In genomic region chr7:30322865-30323264, GRCm38 (mm10) we compare ENCODE assay signal across 8 mouse cellular contexts. TPM values are rescaled to one million over a fixed set of nuclear protein-coding genes. Genes with fewer than 3 reads are reported as not detected.
DNase-seq lines count a peak whose midpoint lies in the region; ATAC-seq and TF ChIP-seq lines count a peak whose summit lies in the region.

No protein-coding gene starts in this region.

- intact Hi-C loops in heart, postnatal 10 days (cut with DNase I): no loop called here

- TF ChIP-seq RAD21 in CH12.LX (IDR thresholded peaks at IDR 0.05; ENCODE audit: low read depth, low read length): no peak

- in situ Hi-C loops in CH12.LX (cut with MboI; ENCODE audit: low pct_ligation_motif_present, low pct_unique_long_range_greater_than_20kb, low sequenced_read_pairs): no loop called here

- H3K9ac ChIP-seq in heart, embryonic 15.5 days: peak overlapping the region; percentile 30
- peak overlapping the region; percentile 89 for H3K9ac ChIP-seq in CH12.LX (ENCODE audit: insufficient read depth, low read depth)
- H3K9ac ChIP-seq in forebrain, embryonic 14.5 days (ENCODE audit: low read length): peak overlapping the region; percentile 57

- no peak for TF ChIP-seq CTCF in CH12.LX (conservative IDR thresholded peaks at IDR 0.05 in 1 of 2, IDR thresholded peaks at IDR 0.05 in 1 of 2; ENCODE audit: low read depth in 2 of 2, low read length in 2 of 2)

- no peaks in the 10 kb centered on the region for H3K9me3 ChIP-seq in heart, embryonic 15.5 days (replicated peaks)
- peaks cover 11% of the 10 kb centered on the region for H3K9me3 ChIP-seq in CH12.LX (replicated peaks; ENCODE audit: low read length)
- no peaks in the 10 kb centered on the region for H3K9me3 ChIP-seq in forebrain, embryonic 14.5 days (replicated peaks; ENCODE audit: control insufficient read depth, low read length)

- dilution Hi-C loops in CH12.LX (cut with MboI; ENCODE audit: extremely low pct_ligation_motif_present, extremely low pct_unique_long_range_greater_than_20kb, low sequenced_read_pairs): no loop called here

- H3K4me3 ChIP-seq in heart, embryonic 15.5 days: peak overlapping the region; percentile 82
- H3K4me3 ChIP-seq in CH12.LX (replicated peaks in 1 of 3; ENCODE audit: low read depth in 2 of 3, low read length in 2 of 3, poor library complexity in 1 of 3) (peak overlapping the region; percentile 62 to 91 (median 64)), macrophage (ENCODE audit: inconsistent target) (peak overlapping the region; percentile 42)
- peak overlapping the region; percentile 87 for H3K4me3 ChIP-seq in forebrain, embryonic 14.5 days (ENCODE audit: low read depth, low read length)

- no peaks in the 10 kb centered on the region for H3K79me2 ChIP-seq in CH12.LX (replicated peaks; ENCODE audit: control insufficient read depth, extremely low read depth, insufficient read depth, poor library complexity, severe bottlenecking)
- no peaks in the 10 kb centered on the region for H3K79me2 ChIP-seq in macrophage (ENCODE audit: inconsistent target)

- WGBS in heart, embryonic 15.5 days: 24% methylated on average over 6 of the region's 6 CpGs
- 36% methylated on average over 6 of the region's 6 CpGs for WGBS in forebrain, embryonic 14.5 days
- WGBS in macrophage (ENCODE audit: missing documents): 14% methylated on average over 6 of the region's 6 CpGs

- TF ChIP-seq EP300 in CH12.LX (IDR thresholded peaks at IDR 0.05; ENCODE audit: low read length): no peak

- no peak; the same call in 1 of the 2 replicates for TF ChIP-seq POLR2A in CH12.LX (IDR thresholded peaks at IDR 0.05; ENCODE audit: low read depth, low read length)

- H3K27ac ChIP-seq in heart, embryonic 15.5 days: peak overlapping the region; percentile 93
- H3K27ac ChIP-seq in CH12.LX (ENCODE audit: insufficient read depth, low read depth): peak overlapping the region; percentile 71
- H3K27ac ChIP-seq in forebrain, embryonic 14.5 days (ENCODE audit: low read depth, low read length): no peak overlapping the region
- H3K27ac ChIP-seq in macrophage: peak overlapping the region; percentile 64

- ATAC-seq in heart, embryonic 15.5 days (replicated peaks; ENCODE audit: insufficient number of reproducible peaks, insufficient read depth, low FRiP score, low read depth): no peak
- ATAC-seq in forebrain, embryonic 14.5 days: no peak

- H3K4me1 ChIP-seq in heart, embryonic 15.5 days (replicated peaks): peaks cover 27% of the 10 kb centered on the region
- H3K4me1 ChIP-seq in CH12.LX (ENCODE audit: control insufficient read depth in 1 of 2, insufficient read depth in 2 of 2): peaks cover 13 to 40% of the 10 kb centered on the region in 2 experiments
- peaks cover 2% of the 10 kb centered on the region; the same call in 1 of the 2 replicates for H3K4me1 ChIP-seq in forebrain, embryonic 14.5 days (ENCODE audit: control insufficient read depth, insufficient read depth, low read length)

- H3K4me2 ChIP-seq in heart, embryonic 15.5 days: peak overlapping the region; percentile 86
- H3K4me2 ChIP-seq in CH12.LX (ENCODE audit: insufficient read depth, low read depth, poor library complexity, severe bottlenecking): peak overlapping the region; percentile 83
- peak overlapping the region; percentile 67 for H3K4me2 ChIP-seq in forebrain, embryonic 14.5 days (ENCODE audit: low read length)

- H3K27me3 ChIP-seq in heart, embryonic 15.5 days: no peaks in the 10 kb centered on the region
- peaks cover 8% of the 10 kb centered on the region for H3K27me3 ChIP-seq in CH12.LX (replicated peaks)
- no peaks in the 10 kb centered on the region for H3K27me3 ChIP-seq in forebrain, embryonic 14.5 days (replicated peaks; ENCODE audit: control insufficient read depth, insufficient read depth, low read length)

- no peaks in the 10 kb centered on the region for H3K36me3 ChIP-seq in heart, embryonic 15.5 days
- H3K36me3 ChIP-seq in CH12.LX (replicated peaks in 1 of 2; ENCODE audit: control insufficient read depth in 1 of 2, insufficient read depth in 1 of 2, low read length in 1 of 2) (peaks cover 0 to 30% of the 10 kb centered on the region in 2 experiments), macrophage (ENCODE audit: inconsistent target) (no peaks in the 10 kb centered on the region)
- no peaks in the 10 kb centered on the region for H3K36me3 ChIP-seq in forebrain, embryonic 14.5 days (ENCODE audit: control insufficient read depth, insufficient read depth, low read length)

- DNase-seq in heart, postnatal 10 days: no peak
- peak; percentile 65 for DNase-seq in CH12.LX (ENCODE audit: extremely low read depth)
- no peak for DNase-seq in forebrain, embryonic 14.5 days (ENCODE audit: low spot score)
- no peak for DNase-seq in layer of hippocampus, adult 8-10 months (ENCODE audit: low spot score in 2 of 2)
- no peak for DNase-seq in kidney, postnatal 10 days
- no peak for DNase-seq in frontal cortex, postnatal 14 days (ENCODE audit: low spot score in 2 of 2)

RNA-seq across cellular contexts. Expression of gene Sdhaf1, which starts 0.8 kb away (rescaled TPM):
- 14.4 and 17.5 TPM in 2 replicates for polyA plus RNA-seq in heart, embryonic 15.5 days (2015; fragmentation: Nextera tagmentation; extraction: Ambion mirVana)
- total RNA-seq in heart, postnatal 10 days (2021): 10 to 100 TPM; 15.1 to 15.8 TPM
- total RNA-seq in CH12.LX (2012; rRNA removed) (12.8 and 14.1 TPM in 2 replicates), CH12.LX (2014; rRNA removed) (16.0 and 18.5 TPM in 2 replicates)
- polyA plus RNA-seq in CH12.LX (2012; ENCODE audit: insufficient read length, low read depth) (8.8 and 11.3 TPM in 2 replicates), macrophage (2018) (4.6 to 6.7 TPM (median 5.0 TPM) in 3 replicates)
- polyA plus RNA-seq in forebrain, embryonic 14.5 days (2014; fragmentation: Nextera tagmentation; extraction: Ambion mirVana): 18.7 and 23.8 TPM in 2 replicates
- 1 to 10 TPM in 14 of 26 experiments, under 1 TPM in 8, not detected in 4; 0.31 to 4.2 (median 1.3) TPM for total RNA-seq in macrophage (2018; cell fraction: chromatin; rRNA removed)
- 1 to 10 TPM; 2.1 to 7.0 (median 5.0) TPM for total RNA-seq in macrophage (2018; cell fraction: cytosol; rRNA removed)
- 10 to 100 TPM in 1 of 26 experiments, 1 to 10 TPM in 23, under 1 TPM in 2; 0.41 to 10.2 (median 4.4) TPM for total RNA-seq in macrophage (2018; cell fraction: nucleus; rRNA removed)
- total RNA-seq in layer of hippocampus, adult 8-10 months (2022): 1 to 10 TPM; 6.7 to 9.9 (median 8.4) TPM

RNA-seq across cellular contexts. Expression of gene E130208F15Rik, which starts 1.3 kb away (rescaled TPM):
- 5.1 TPM in 1 of 2 replicates, not detected in the other for polyA plus RNA-seq in heart, embryonic 15.5 days (2015; fragmentation: Nextera tagmentation; extraction: Ambion mirVana)
- total RNA-seq in heart, postnatal 10 days (2021): 1 to 10 TPM in 1 of 2 experiments, under 1 TPM in 1; 0.87 to 1.0 TPM
- total RNA-seq in CH12.LX (2012; rRNA removed) (5.6 and 6.2 TPM in 2 replicates), CH12.LX (2014; rRNA removed) (0.35 and 0.70 TPM in 2 replicates)
- polyA plus RNA-seq in CH12.LX (2012; ENCODE audit: insufficient read length, low read depth) (6.2 and 9.7 TPM in 2 replicates), macrophage (2018) (0.33 to 0.57 TPM (median 0.33 TPM) in 3 replicates)
- polyA plus RNA-seq in forebrain, embryonic 14.5 days (2014; fragmentation: Nextera tagmentation; extraction: Ambion mirVana): not detected in 2 replicates
- 1 to 10 TPM in 16 of 26 experiments, under 1 TPM in 7, not detected in 3; 0.53 to 3.4 (median 1.4) TPM for total RNA-seq in macrophage (2018; cell fraction: chromatin; rRNA removed)
- total RNA-seq in macrophage (2018; cell fraction: cytosol; rRNA removed): 1 to 10 TPM in 1 of 26 experiments, under 1 TPM in 25; 0.14 to 1.5 (median 0.41) TPM
- 1 to 10 TPM in 19 of 26 experiments, under 1 TPM in 7; 0.44 to 4.2 (median 1.8) TPM for total RNA-seq in macrophage (2018; cell fraction: nucleus; rRNA removed)
- total RNA-seq in layer of hippocampus, adult 8-10 months (2022): under 1 TPM; 0.53 to 0.82 (median 0.66) TPM

RNA-seq across cellular contexts. Expression of gene Syne4, which starts 8.3 kb away (rescaled TPM):
- 6.1 and 18.8 TPM in 2 replicates for polyA plus RNA-seq in heart, embryonic 15.5 days (2015; fragmentation: Nextera tagmentation; extraction: Ambion mirVana)
- under 1 TPM; 0.86 to 0.87 TPM for total RNA-seq in heart, postnatal 10 days (2021)
- 1.7 and 1.9 TPM in 2 replicates for total RNA-seq in CH12.LX (2012; rRNA removed)
- 0.70 and 0.81 TPM in 2 replicates for total RNA-seq in CH12.LX (2014; rRNA removed)
- 3.1 and 4.1 TPM in 2 replicates for polyA plus RNA-seq in CH12.LX (2012; ENCODE audit: insufficient read length, low read depth)
- 3.6 and 3.7 TPM in 2 replicates for polyA plus RNA-seq in forebrain, embryonic 14.5 days (2014; fragmentation: Nextera tagmentation; extraction: Ambion mirVana)
- total RNA-seq in macrophage (2018; cell fraction: chromatin; rRNA removed): 10 to 100 TPM in 13 of 26 experiments, 1 to 10 TPM in 13; 1.3 to 20.0 (median 9.9) TPM
- 1 to 10 TPM in 1 of 26 experiments, under 1 TPM in 9, not detected in 16; 0.10 to 1.3 (median 0.43) TPM for total RNA-seq in macrophage (2018; cell fraction: cytosol; rRNA removed)
- total RNA-seq in macrophage (2018; cell fraction: nucleus; rRNA removed): 10 to 100 TPM in 2 of 26 experiments, 1 to 10 TPM in 23, not detected in 1; 1.8 to 12.4 (median 4.6) TPM
- polyA plus RNA-seq in macrophage (2018): 0.30 to 0.82 TPM (median 0.74 TPM) in 3 replicates
- 10 to 100 TPM in 3 of 4 experiments, 1 to 10 TPM in 1; 9.6 to 21.2 (median 15.0) TPM for total RNA-seq in layer of hippocampus, adult 8-10 months (2022)

RNA-seq across cellular contexts. Expression of gene Alkbh6, which starts 14.3 kb away (rescaled TPM):
- 57.4 and 64.4 TPM in 2 replicates for polyA plus RNA-seq in heart, embryonic 15.5 days (2015; fragmentation: Nextera tagmentation; extraction: Ambion mirVana)
- 10 to 100 TPM; 26.0 to 27.4 TPM for total RNA-seq in heart, postnatal 10 days (2021)
- total RNA-seq in CH12.LX (2012; rRNA removed): 33.9 and 35.7 TPM in 2 replicates
- 28.8 and 31.7 TPM in 2 replicates for total RNA-seq in CH12.LX (2014; rRNA removed)
- polyA plus RNA-seq in CH12.LX (2012; ENCODE audit: insufficient read length, low read depth): 25.2 and 25.4 TPM in 2 replicates
- polyA plus RNA-seq in forebrain, embryonic 14.5 days (2014; fragmentation: Nextera tagmentation; extraction: Ambion mirVana): 102 and 118 TPM in 2 replicates
- 10 to 100 TPM; 10.1 to 59.0 (median 32.2) TPM for total RNA-seq in macrophage (2018; cell fraction: chromatin; rRNA removed)
- total RNA-seq in macrophage (2018; cell fraction: cytosol; rRNA removed): 10 to 100 TPM; 16.7 to 26.5 (median 21.5) TPM
- 10 to 100 TPM; 11.0 to 67.5 (median 32.1) TPM for total RNA-seq in macrophage (2018; cell fraction: nucleus; rRNA removed)
- polyA plus RNA-seq in macrophage (2018): 16.1 to 25.9 TPM (median 25.1 TPM) in 3 replicates
- 10 to 100 TPM; 52.8 to 69.5 (median 65.3) TPM for total RNA-seq in layer of hippocampus, adult 8-10 months (2022)

RNA-seq across cellular contexts. Expression of gene Clip3, which starts 31.3 kb away (rescaled TPM):
- polyA plus RNA-seq in heart, embryonic 15.5 days (2015; fragmentation: Nextera tagmentation; extraction: Ambion mirVana): 8.0 and 12.0 TPM in 2 replicates
- 10 to 100 TPM; 14.0 TPM for total RNA-seq in heart, postnatal 10 days (2021)
- total RNA-seq in CH12.LX (2012; rRNA removed): not detected in 2 replicates
- total RNA-seq in CH12.LX (2014; rRNA removed): not detected in 2 replicates
- polyA plus RNA-seq in CH12.LX (2012; ENCODE audit: insufficient read length, low read depth): not detected in 2 replicates
- 142 and 174 TPM in 2 replicates for polyA plus RNA-seq in forebrain, embryonic 14.5 days (2014; fragmentation: Nextera tagmentation; extraction: Ambion mirVana)
- total RNA-seq in macrophage (2018; cell fraction: chromatin; rRNA removed): 10 to 100 TPM in 1 of 26 experiments, 1 to 10 TPM in 18, under 1 TPM in 5, not detected in 2; 0.35 to 13.2 (median 1.6) TPM
- under 1 TPM in 9 of 26 experiments, not detected in 17; 0.03 to 0.48 (median 0.07) TPM for total RNA-seq in macrophage (2018; cell fraction: cytosol; rRNA removed)
- 1 to 10 TPM in 9 of 26 experiments, under 1 TPM in 10, not detected in 7; 0.16 to 3.2 (median 0.92) TPM for total RNA-seq in macrophage (2018; cell fraction: nucleus; rRNA removed)
- 0.07 to 0.59 TPM in 2 of 3 replicates, not detected in the other for polyA plus RNA-seq in macrophage (2018)
- total RNA-seq in layer of hippocampus, adult 8-10 months (2022): 100 to 1,000 TPM; 351 to 448 (median 412) TPM

Comparison
In these comparisons a context has a peak if more than half of its experiments do, and no peak if none do; other contexts are left out.
1. H3K9ac ChIP-seq: peak in every context shown above with its lines; median percentile 89 in CH12.LX; 57 in forebrain, embryonic 14.5 days; 30 in heart, embryonic 15.5 days.